15 mouse cellular contexts compared by ENCODE assay signal in genomic region chr15:43803342-43803741, GRCm38 (mm10).
DNase-seq lines count a peak whose midpoint lies in the region; ATAC-seq lines count a peak whose summit lies in the region.
"Had no signal": no experiment of that assay in that cellular context is flagged by ENCODE, and none has a peak within 500 bp of the region (broad histone marks: within the 10 kb centered on the region; RNA-seq: fewer than 3 reads in every experiment).

No protein-coding gene starts in this region.

- H3K27me3 ChIP-seq in neural tube, embryonic 13.5 days, result no peaks in the 10 kb centered on the region
- H3K27me3 ChIP-seq: embryonic facial prominence, embryonic 15.5 days; liver, embryonic 15.5 days; megakaryocyte, embryonic 14.5 days had no signal

- H3K4me2 ChIP-seq in neural tube, embryonic 13.5 days, result no peak overlapping the region
- H3K4me2 ChIP-seq: embryonic facial prominence, embryonic 15.5 days; liver, embryonic 15.5 days had no signal

- H3K9me3 ChIP-seq in neural tube, embryonic 13.5 days, result no peaks in the 10 kb centered on the region
- H3K9me3 ChIP-seq: embryonic facial prominence, embryonic 15.5 days; heart, embryonic 10.5 days; liver, embryonic 15.5 days; megakaryocyte, embryonic 14.5 days had no signal

- intact Hi-C loops in left cerebral cortex, postnatal 14 days (cut with DNase I), result no loop called here

- peak; percentile 81 for ATAC-seq in neural tube, embryonic 13.5 days (ENCODE audit: low read depth)
- ATAC-seq in cerebellum, adult (ENCODE audit: insufficient number of reproducible peaks, low FRiP score, low TSS enrichment), result no peak

- peak; percentile 4 for DNase-seq in embryo, embryonic 10 days (ENCODE audit: low spot score)
- no peak for DNase-seq in embryo, embryonic 9.5 days (ENCODE audit: extremely low spot score)
- DNase-seq in left cerebral cortex, postnatal 14 days (ENCODE audit: low spot score in 2 of 2), result peak; percentile 5 to 18
- no peak for DNase-seq in left cerebral cortex, adult 8-10 months (ENCODE audit: low spot score in 2 of 2)
- peak; percentile 22 for DNase-seq in embryo, embryonic 11 days
- DNase-seq in urinary bladder, postnatal 36 days (ENCODE audit: low spot score in 2 of 2), result no peak
- DNase-seq: adrenal gland, postnatal 25 days; cerebellum, adult 18-20 months had no signal

- no peak overlapping the region; the same call in 1 of the 2 replicates for H3K27ac ChIP-seq in neural tube, embryonic 13.5 days (replicated peaks)
- H3K27ac ChIP-seq: embryonic facial prominence, embryonic 15.5 days; heart, embryonic 10.5 days; liver, embryonic 15.5 days; stomach, postnatal 0 days had no signal

- peaks cover 8% of the 10 kb centered on the region; the same call in 1 of the 2 replicates for H3K4me1 ChIP-seq in neural tube, embryonic 13.5 days (replicated peaks)
- H3K4me1 ChIP-seq: embryonic facial prominence, embryonic 15.5 days; heart, embryonic 10.5 days; liver, embryonic 15.5 days; megakaryocyte, embryonic 14.5 days had no signal

- H3K4me3 ChIP-seq in neural tube, embryonic 13.5 days, result no peak overlapping the region
- H3K4me3 ChIP-seq: embryonic facial prominence, embryonic 15.5 days; heart, embryonic 10.5 days; liver, embryonic 15.5 days; megakaryocyte, embryonic 14.5 days had no signal

- WGBS in neural tube, embryonic 13.5 days, result 21% methylated on average over 4 of the region's 4 CpGs

- no peaks in the 10 kb centered on the region for H3K36me3 ChIP-seq in neural tube, embryonic 13.5 days
- H3K36me3 ChIP-seq: embryonic facial prominence, embryonic 15.5 days; heart, embryonic 10.5 days; liver, embryonic 15.5 days had no signal

- H3K9ac ChIP-seq in neural tube, embryonic 13.5 days, result no peak overlapping the region
- H3K9ac ChIP-seq: embryonic facial prominence, embryonic 15.5 days; liver, embryonic 15.5 days had no signal

Comparison
In these comparisons a context has a peak if more than half of its experiments do, and no peak if none do; other contexts are left out.
1. DNase-seq: peak in embryo, embryonic 10 days (single experiment), left cerebral cortex, postnatal 14 days (2 of 2) and embryo, embryonic 11 days (single experiment); none in embryo, embryonic 9.5 days (single experiment), left cerebral cortex, adult 8-10 months (0 of 2) and urinary bladder, postnatal 36 days (0 of 2).